Mouse (Mus musculus) gastrocnemius, adult 18-20 months (tissue): ENCODE results near the gene Gpx8. TPM values are rescaled to one million over a fixed set of nuclear protein-coding genes. Genes with fewer than 3 reads are reported as not detected.
"Not testable (repeated sequence)": the region's sequence is repeated elsewhere in the genome, so short reads cannot be mapped to it uniquely, and the experiment has no call there.

Experiments
- DNase-seq: peaks from one replicate; pipeline ENCODE4 v3.0.0; 2021; ENCODE audit warnings: low spot score
- microRNA-seq: library from miRNA; unstranded; fragments of <30 nt; microRNA quantifications from one replicate; pipeline ENCODE4 v1.2.0, GENCODE M21; 2021
- total RNA-seq, 2 experiments: library from RNA; stranded (reverse); gene quantifications; 2 replicates each; pipeline ENCODE4 v1.2.3; 2021

Gpx8 gene
- total RNA-seq, 2 experiments from 2014 or later, result 4.2 to 4.9 TPM

GRCm38 (mm10) chr13:113023274-113024143 is 22.7 kb downstream of the Gpx8 start:
- no peak for DNase-seq

DNA sequence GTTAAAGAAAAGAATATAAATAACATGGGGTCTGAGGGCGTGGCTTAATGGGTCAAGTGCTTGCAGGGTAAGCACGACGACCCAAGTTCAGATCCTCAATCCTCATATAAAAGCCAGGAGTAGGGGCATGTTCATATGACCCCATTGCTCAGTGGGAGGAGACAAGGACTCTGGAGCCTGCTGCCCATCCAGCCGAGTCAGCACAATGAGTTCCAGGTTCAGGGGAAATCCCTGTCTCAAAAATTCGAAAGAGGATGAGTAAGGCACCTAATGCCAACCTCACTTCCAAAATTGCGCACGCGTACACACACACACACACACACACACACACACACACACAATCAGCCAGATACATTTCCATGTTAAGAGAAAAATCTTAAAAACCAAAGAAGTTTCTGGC is 23.7 kb downstream of the Gpx8 start:
- DNase-seq, result no peak

- DNase-seq, result no peak
These were observed 24.7 kb downstream of the Gpx8 start for GRCm38 (mm10) chr13:113021521-113021920.

DNA sequence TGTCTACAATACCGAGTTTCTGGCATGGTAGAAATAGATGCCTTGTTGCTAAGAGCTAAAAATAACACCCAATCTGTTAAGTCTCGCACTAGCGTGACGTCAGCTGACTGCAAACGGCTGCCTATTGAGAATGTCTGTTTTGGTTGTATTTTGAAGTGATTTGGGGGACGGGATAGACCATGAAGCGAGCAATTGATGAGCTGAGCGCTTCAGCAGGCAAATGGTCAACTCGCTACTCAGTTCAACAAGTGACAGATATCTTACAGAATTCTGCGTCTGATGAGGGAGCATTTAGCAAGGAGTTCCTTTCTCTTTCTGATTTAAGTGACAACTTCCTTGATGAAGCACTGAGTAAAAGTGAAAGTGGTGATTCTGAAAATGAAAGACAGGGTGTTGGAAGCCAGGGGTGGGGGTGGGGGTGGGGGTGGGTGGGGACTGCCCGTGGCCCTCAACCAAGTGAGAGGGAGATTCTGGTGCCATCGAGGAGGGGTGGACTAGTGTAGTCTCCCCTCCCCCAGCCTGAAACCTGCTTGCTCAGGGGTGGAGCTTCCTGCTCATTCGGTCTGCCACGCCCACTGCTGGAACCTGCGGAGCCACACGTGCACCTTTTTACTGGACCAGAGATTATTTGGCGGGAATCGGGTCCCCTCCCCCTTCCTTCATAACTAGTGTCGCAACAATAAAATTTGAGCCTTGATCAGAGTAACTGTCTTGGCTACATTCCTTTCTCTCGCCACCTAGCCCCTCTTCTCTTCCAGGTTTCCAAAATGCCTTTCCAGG is 32.8 kb downstream of the Gpx8 start:
- not testable (repeated sequence) for DNase-seq

- no peak for DNase-seq
These were observed 33.5 kb downstream of the Gpx8 start for GRCm38 (mm10) chr13:113012683-113013082.

DNA sequence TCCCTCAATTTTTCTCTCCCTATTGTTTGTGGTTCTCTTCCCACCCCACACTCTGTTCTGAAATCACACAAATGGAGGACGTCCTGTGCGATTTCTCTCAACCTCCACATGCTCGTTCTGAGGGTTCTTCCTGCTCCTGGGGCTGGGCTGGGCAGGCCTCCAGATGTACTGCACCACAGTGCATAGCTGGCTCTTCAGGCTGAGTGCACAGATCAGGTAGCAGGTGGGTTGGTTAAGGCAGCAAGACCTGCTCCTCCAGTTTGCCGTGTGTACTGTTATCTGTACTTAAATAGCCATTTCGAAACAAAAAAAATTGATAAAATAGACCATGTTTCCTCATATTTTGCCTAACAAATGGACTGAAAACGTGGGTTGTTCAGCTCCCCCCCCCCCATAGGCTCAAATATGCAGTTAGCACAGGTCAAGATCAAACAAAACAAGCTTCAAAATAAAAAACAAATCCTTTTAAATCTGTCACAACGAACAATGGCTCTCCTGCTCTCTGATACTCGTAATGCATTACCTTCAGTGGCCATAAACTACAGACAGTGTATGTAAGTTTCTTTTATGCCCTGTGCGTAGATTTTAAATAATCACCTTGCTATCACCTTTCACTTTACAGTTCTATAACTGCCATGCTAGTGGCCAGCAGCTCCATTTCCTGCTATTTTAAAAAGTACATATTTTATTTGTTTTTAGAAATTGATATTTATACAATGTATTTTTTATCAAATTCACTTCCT is 45.5 kb downstream of the Gpx8 start:
- DNase-seq, result no peak

DNA sequence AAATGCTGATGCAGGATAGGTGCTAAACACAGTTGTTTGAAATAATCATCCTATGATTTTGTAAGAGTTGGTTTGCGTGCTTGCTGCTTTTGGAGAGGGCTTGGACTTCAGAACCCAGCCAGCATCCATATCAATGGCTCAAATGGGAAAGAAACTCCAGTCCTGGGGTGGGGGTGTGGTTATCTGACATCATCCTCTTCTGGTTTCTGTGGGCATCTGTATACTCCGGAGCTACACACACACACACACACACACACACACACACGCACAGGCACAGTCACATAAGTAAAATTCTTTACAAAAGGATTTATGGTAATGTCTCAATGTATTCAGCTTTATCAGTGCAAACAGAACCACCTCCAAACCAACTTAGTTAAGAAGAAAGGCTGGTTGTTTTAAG is 46.1 kb downstream of the Gpx8 start:
- no peak for DNase-seq

DNA sequence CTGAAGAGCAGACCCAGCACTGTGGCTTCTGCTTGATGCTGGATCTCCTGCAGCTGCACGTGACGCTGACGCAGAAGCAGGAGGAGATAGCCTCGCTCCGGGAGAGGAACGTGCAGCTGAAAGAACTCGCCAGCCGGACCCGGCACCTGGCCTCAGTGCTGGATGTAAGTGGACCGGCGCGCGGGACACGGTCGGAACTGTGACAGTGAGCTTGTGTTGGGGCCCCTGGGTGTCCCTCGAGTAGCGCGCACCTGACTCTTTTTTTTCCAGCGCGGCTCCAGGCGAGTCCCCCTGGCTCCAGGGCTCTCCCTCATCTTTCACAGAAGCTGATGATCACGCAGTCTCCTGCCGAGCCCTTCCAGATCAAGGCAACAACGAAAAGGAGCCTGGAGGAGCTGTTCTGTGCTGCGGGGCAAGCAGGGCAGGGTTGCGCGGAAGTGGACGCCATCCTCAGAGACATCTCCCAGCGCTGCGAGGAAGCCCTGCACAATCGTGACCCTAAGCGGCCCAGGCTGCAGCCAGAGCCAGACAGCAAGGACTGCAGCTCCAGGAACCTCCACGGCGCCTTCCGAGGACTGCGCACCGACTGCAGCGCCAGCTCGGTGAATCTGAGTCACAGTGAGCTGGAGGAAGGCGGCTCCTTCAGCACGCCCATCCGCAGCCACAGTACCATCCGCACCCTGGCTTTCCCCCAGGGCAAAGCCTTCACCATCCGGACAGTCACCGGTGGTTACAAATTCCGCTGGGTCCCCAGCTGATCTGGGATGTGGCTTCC is 47.6 kb downstream of the Gpx8 start:
- DNase-seq, result no peak

- no peak for DNase-seq
These were observed 48.8 kb downstream of the Gpx8 start for GRCm38 (mm10) chr13:112997369-112997768.

- no peak for DNase-seq
These were observed 49.8 kb downstream of the Gpx8 start for GRCm38 (mm10) chr13:112996407-112996806.

- peak; percentile 33 for DNase-seq
These were observed 52.0 kb downstream of the Gpx8 start for GRCm38 (mm10) chr13:112994191-112994590.

DNA sequence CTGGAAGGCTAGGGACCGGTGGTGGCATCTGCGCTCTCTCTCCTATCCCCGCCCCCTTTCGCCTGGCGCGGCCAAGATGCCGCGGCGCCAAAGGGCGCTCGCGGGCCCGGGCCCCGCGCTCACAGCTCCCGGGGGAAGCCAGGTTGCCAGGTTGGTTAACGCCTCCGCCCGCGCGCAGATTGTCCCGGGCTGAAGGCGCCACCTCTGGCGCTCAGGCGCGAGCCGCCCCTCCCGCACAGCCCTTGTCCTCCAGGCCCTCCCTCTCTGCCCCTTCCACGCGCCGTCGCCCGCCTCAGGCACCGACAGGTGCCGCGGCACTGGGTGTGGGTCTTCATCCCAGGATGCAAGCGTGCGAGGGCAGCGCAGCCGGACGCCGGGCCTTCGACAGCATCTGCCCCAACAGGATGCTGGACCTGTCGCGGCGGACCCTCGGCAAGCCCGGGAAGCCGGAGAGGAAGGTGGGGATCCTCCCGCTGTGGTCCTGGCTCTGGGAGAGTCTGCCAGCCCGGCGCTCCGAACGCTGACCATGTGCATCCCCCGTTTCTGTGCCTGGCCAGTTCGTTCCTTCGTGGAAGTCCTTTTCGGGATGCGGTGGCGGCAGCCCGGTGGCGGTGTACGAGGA is 52.6 kb downstream of the Gpx8 start, which contains the start of gene Mcidas:
TSS of gene Mcidas (plus strand) at position 315 of the 622 bp plus-strand sequence.
- DNase-seq, result no peak

Small RNA genes within 50 kb of the gene (microRNA-seq; reads per million reads assigned to microRNA genes)
- gene Mir449a (3.1 reads per million), gene Mir449b (not detected), gene Mir449c (not detected)

Other genes starting within 250 kb of the Gpx8 start
- gene Plpp1, start 245.6 kb downstream of the Gpx8 start, total RNA-seq, result 10 to 100 TPM; 34.2 to 53.9 TPM
- 10 to 100 TPM; 28.4 to 30.8 TPM for gene Mtrex, start 119.0 kb downstream of the Gpx8 start, total RNA-seq
- 10 to 100 TPM; 15.4 to 15.8 TPM for gene Dhx29, start 119.0 kb downstream of the Gpx8 start, total RNA-seq
- gene Ccno, start 58.6 kb downstream of the Gpx8 start, total RNA-seq, result not detected
- gene Mcidas, start 52.6 kb downstream of the Gpx8 start, total RNA-seq, result not detected
- not detected for gene Cdc20b, start 11.3 kb downstream of the Gpx8 start, total RNA-seq
- gene Gzma, start 54.6 kb upstream of the Gpx8 start, total RNA-seq, result not detected
- gene Esm1, start 163.2 kb upstream of the Gpx8 start, total RNA-seq, result under 1 TPM; 0.11 to 0.40 TPM
- not detected for gene Gzmk, start 179.5 kb upstream of the Gpx8 start, total RNA-seq
- gene BC067074, start 246.7 kb upstream of the Gpx8 start, total RNA-seq, result 1 to 10 TPM; 1.3 to 1.4 TPM